Mouse (Mus musculus) myocyte (in vitro differentiated cells): ENCODE measurements at regions not wholly inside any gene's neighbourhood (a gene's known extent, or its start where the extent isn't known, plus 50 kb on each side); places are given as distances from the start of the nearest gene placed in this dataset.

ENCODE experiments used
- E2F4 ChIP-seq: IDR thresholded peaks from one replicate; pipeline ENCODE4 v1.6.1; 2011; ENCODE audit warnings: mild to moderate bottlenecking, control low read depth, moderate library complexity; ENCODE audit not compliant: insufficient read depth
- MAX ChIP-seq: IDR thresholded peaks from one replicate; pipeline ENCODE4 v1.6.1; 2011; ENCODE audit warnings: low read depth, mild to moderate bottlenecking, control low read depth
- MYOD1 ChIP-seq, 3 experiments: IDR thresholded peaks; one replicate each; pipeline ENCODE4 v1.6.1; 2011; ENCODE audit warnings: control low read depth in 2 of 3, low read depth in 2 of 3, mild to moderate bottlenecking in 2 of 3, moderate library complexity in 1 of 3; ENCODE audit not compliant: insufficient read length in 2 of 3, control insufficient read depth in 1 of 3
- POLR2A ChIP-seq: IDR thresholded peaks from one replicate; pipeline ENCODE4 v1.6.1; 2011; ENCODE audit warnings: low read depth, mild to moderate bottlenecking, control low read depth, moderate library complexity; ENCODE audit not compliant: insufficient read length
- POLR2AphosphoS2 ChIP-seq: IDR thresholded peaks from one replicate; pipeline ENCODE4 v1.6.1; 2011; ENCODE audit warnings: low read depth, control low read depth; ENCODE audit not compliant: insufficient read length
- REST ChIP-seq: IDR thresholded peaks from one replicate; pipeline ENCODE4 v1.6.1; 2011; ENCODE audit warnings: mild to moderate bottlenecking, control low read depth, moderate library complexity; ENCODE audit not compliant: insufficient read depth, insufficient read length
- SRF ChIP-seq: IDR thresholded peaks from one replicate; pipeline ENCODE4 v1.6.1; 2011; ENCODE audit warnings: low read depth; ENCODE audit not compliant: control insufficient read depth, insufficient read length
- TCF12 ChIP-seq: IDR thresholded peaks from one replicate; pipeline ENCODE4 v1.6.1; 2011; ENCODE audit warnings: mild to moderate bottlenecking, control low read depth; ENCODE audit not compliant: poor library complexity, insufficient read depth, severe bottlenecking
- TCF3 ChIP-seq: IDR thresholded peaks from one replicate; pipeline ENCODE4 v1.6.1; 2011; ENCODE audit warnings: low read depth, control low read depth; ENCODE audit not compliant: insufficient read length
- USF1 ChIP-seq: IDR thresholded peaks from one replicate; pipeline ENCODE4 v1.6.1; 2011; ENCODE audit warnings: low read depth, mild to moderate bottlenecking, control low read depth, moderate library complexity

- no peak for TF ChIP-seq POLR2A
- no peak for TF ChIP-seq MAX
- no peak for TF ChIP-seq TCF3
- no peak for TF ChIP-seq USF1
- TF ChIP-seq TCF12: no peak
- no peak for TF ChIP-seq POLR2AphosphoS2
- no peak for TF ChIP-seq E2F4
- TF ChIP-seq MYOD1 (IDR thresholded peaks at IDR 0.05; ENCODE audit: control insufficient read depth in 1 of 3, insufficient read length in 2 of 3, low read depth in 2 of 3): no peak
- no peak for TF ChIP-seq SRF
- TF ChIP-seq REST: no peak
Observed at GRCm38 (mm10) chr8:90115436-90115835, 232.7 kb downstream of the Tox3 start.
